ENCODE assay signal across 8 mouse cellular contexts in genomic region chr12:55499031-55499430, GRCm38 (mm10). TPM values are rescaled to one million over a fixed set of nuclear protein-coding genes. Genes with fewer than 3 reads are reported as not detected.
DNase-seq lines count a peak whose midpoint lies in the region; ATAC-seq and TF ChIP-seq lines count a peak whose summit lies in the region.

No protein-coding gene starts in this region.

- peak overlapping the region; percentile 40 for H3K4me2 ChIP-seq in heart, embryonic 16.5 days (ENCODE audit: low read depth, low read length)
- H3K4me2 ChIP-seq in liver, embryonic 15.5 days = no peak overlapping the region
- peak overlapping the region; percentile 38 for H3K4me2 ChIP-seq in neural tube, embryonic 12.5 days (replicated peaks)

- H3K27me3 ChIP-seq in E14TG2a.4 (ENCODE audit: insufficient read depth, low read length) = no peaks in the 10 kb centered on the region
- no peaks in the 10 kb centered on the region for H3K27me3 ChIP-seq in heart, embryonic 16.5 days (ENCODE audit: control insufficient read depth, insufficient read depth, low read length)
- peaks cover 57% of the 10 kb centered on the region for H3K27me3 ChIP-seq in liver, embryonic 15.5 days
- peaks cover 8% of the 10 kb centered on the region; the same call in 1 of the 2 replicates for H3K27me3 ChIP-seq in neural tube, embryonic 12.5 days (replicated peaks)

- H3K4me1 ChIP-seq in E14TG2a.4 (replicated peaks; ENCODE audit: low read depth, low read length) = peaks cover 92% of the 10 kb centered on the region
- H3K4me1 ChIP-seq in heart, embryonic 16.5 days (ENCODE audit: control insufficient read depth, insufficient read depth, low read length) = peaks cover 7% of the 10 kb centered on the region; the same call in 1 of the 2 replicates
- peaks cover 15% of the 10 kb centered on the region for H3K4me1 ChIP-seq in liver, embryonic 15.5 days (replicated peaks)
- no peaks in the 10 kb centered on the region for H3K4me1 ChIP-seq in neural tube, embryonic 12.5 days

- peaks cover 14% of the 10 kb centered on the region for H3K36me3 ChIP-seq in E14TG2a.4 (ENCODE audit: insufficient read depth, low read length)
- no peaks in the 10 kb centered on the region for H3K36me3 ChIP-seq in heart, embryonic 16.5 days (ENCODE audit: control insufficient read depth, insufficient read depth)
- no peaks in the 10 kb centered on the region for H3K36me3 ChIP-seq in liver, embryonic 15.5 days (replicated peaks)
- no peaks in the 10 kb centered on the region for H3K36me3 ChIP-seq in neural tube, embryonic 12.5 days

- peak; percentile 93 for TF ChIP-seq CTCF in E14TG2a.4 (conservative IDR thresholded peaks at IDR 0.05; ENCODE audit: low read length)

- no peak overlapping the region for H3K4me3 ChIP-seq in E14TG2a.4 (replicated peaks; ENCODE audit: low read length)
- no peak overlapping the region for H3K4me3 ChIP-seq in heart, embryonic 16.5 days (ENCODE audit: low read length)
- H3K4me3 ChIP-seq in liver, embryonic 15.5 days (replicated peaks) = no peak overlapping the region
- no peak overlapping the region for H3K4me3 ChIP-seq in neural tube, embryonic 12.5 days

- ATAC-seq in erythroblast, adult 5-6 weeks (replicated peaks; ENCODE audit: low FRiP score, poor library complexity, severe bottlenecking) = peak; percentile 77
- peak; percentile 79 for ATAC-seq in heart, embryonic 16.5 days (replicated peaks; ENCODE audit: extremely low read depth, insufficient read depth, low FRiP score)
- ATAC-seq in liver, embryonic 15.5 days (ENCODE audit: insufficient read depth) = peak; percentile 38; the same call in 1 of the 2 replicates
- no peak for ATAC-seq in neural tube, embryonic 12.5 days (ENCODE audit: low FRiP score, low read depth)

- no peak overlapping the region for H3K9ac ChIP-seq in heart, embryonic 16.5 days (ENCODE audit: low read length)
- H3K9ac ChIP-seq in liver, embryonic 15.5 days = no peak overlapping the region
- H3K9ac ChIP-seq in neural tube, embryonic 12.5 days = no peak overlapping the region

- no peaks in the 10 kb centered on the region for H3K9me3 ChIP-seq in E14TG2a.4 (ENCODE audit: low read length)
- H3K9me3 ChIP-seq in heart, embryonic 16.5 days (replicated peaks; ENCODE audit: control insufficient read depth, low read length) = no peaks in the 10 kb centered on the region
- no peaks in the 10 kb centered on the region for H3K9me3 ChIP-seq in liver, embryonic 15.5 days (replicated peaks)
- H3K9me3 ChIP-seq in neural tube, embryonic 12.5 days = no peaks in the 10 kb centered on the region

- WGBS in heart, embryonic 16.5 days = 3% methylated on average over 10 of the region's 10 CpGs
- WGBS in liver, embryonic 15.5 days (ENCODE audit: insufficient replicate concordance) = 5% methylated on average over 10 of the region's 10 CpGs
- 4% methylated on average over 10 of the region's 10 CpGs for WGBS in neural tube, embryonic 12.5 days

- peak; percentile 42 for DNase-seq in brain, embryonic 18.5 days (ENCODE audit: low read depth, low spot score)
- peak; percentile 64 to 88 for DNase-seq in kidney, postnatal 25 days
- DNase-seq in telencephalon, adult 2 months (ENCODE audit: low read depth, low spot score) = peak; percentile 46

- H3K27ac ChIP-seq in heart, embryonic 16.5 days (ENCODE audit: low read length) = no peak overlapping the region
- H3K27ac ChIP-seq in liver, embryonic 15.5 days (replicated peaks) = no peak overlapping the region
- no peak overlapping the region for H3K27ac ChIP-seq in neural tube, embryonic 12.5 days

RNA-seq across cellular contexts. Expression of gene Nfkbia, which starts 6.6 kb away (rescaled TPM):
- total RNA-seq in erythroblast, adult 5-6 weeks (2015; ENCODE audit: low replicate concordance) = 13.4 and 14.8 TPM in 2 replicates
- 14.1 and 20.5 TPM in 2 replicates for total RNA-seq in erythroblast, adult 5-6 weeks (2017; ENCODE audit: low replicate concordance)
- polyA plus RNA-seq in heart, embryonic 16.5 days (2015; fragmentation: Nextera tagmentation; extraction: Ambion mirVana) = 80.8 and 85.9 TPM in 2 replicates
- 22.9 and 24.4 TPM in 2 replicates for polyA plus RNA-seq in liver, embryonic 15.5 days (2015; fragmentation: Nextera tagmentation; extraction: Ambion mirVana)
- 40.1 and 44.9 TPM in 2 replicates for polyA plus RNA-seq in neural tube, embryonic 12.5 days (2016; fragmentation: Nextera tagmentation; extraction: Ambion mirVana)
